Mouse (Mus musculus): ENCODE measurements around the gene Htra2.

DNA sequence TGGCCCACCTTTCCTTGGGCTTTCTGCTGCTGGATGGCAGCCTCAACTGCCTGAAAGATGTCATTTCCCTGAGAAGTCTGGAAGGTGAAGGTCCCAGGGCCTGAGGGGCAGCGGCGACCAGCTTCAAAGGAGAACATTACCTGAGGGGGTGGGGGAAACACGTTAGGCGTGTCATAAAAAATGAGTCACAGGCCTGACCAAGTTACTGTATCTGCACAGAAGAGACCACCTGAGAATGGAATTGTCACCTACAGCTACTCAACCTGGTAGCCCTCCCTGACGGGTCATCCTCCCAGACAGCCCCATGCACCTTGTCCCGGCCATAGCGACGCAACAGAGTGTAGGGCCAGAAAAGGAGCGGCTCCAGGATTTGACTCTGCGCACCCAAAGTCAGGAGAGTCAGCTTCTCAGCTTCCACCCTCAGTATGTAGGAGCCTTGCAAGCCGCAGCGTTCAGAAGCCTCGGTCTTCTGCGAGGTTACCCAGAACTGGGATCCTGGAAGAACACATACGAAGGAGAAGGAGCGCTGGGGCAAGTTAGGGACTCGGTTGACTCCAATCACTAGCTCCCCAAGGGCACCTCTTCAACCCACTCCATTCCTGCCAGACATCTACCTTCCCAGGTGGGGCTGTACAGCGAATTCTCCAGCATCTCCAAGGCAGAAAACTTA, 23.0 kb downstream of the Htra2 start:
- TF ChIP-seq POLR2A (IDR thresholded peaks at IDR 0.05; ENCODE audit: insufficient read length, low read depth): no peak
- TF ChIP-seq POLR2AphosphoS2 (IDR thresholded peaks at IDR 0.05; ENCODE audit: insufficient read length, low read depth): no peak
- TF ChIP-seq USF1 (IDR thresholded peaks at IDR 0.05; ENCODE audit: low read depth): no peak
- no peak for TF ChIP-seq E2F4 (IDR thresholded peaks at IDR 0.05; ENCODE audit: insufficient read depth)
- TF ChIP-seq CEBPB (IDR thresholded peaks at IDR 0.05; ENCODE audit: insufficient read depth, poor library complexity, severe bottlenecking): no peak
- no peak for TF ChIP-seq MYOD1 (IDR thresholded peaks at IDR 0.05; ENCODE audit: control insufficient read depth in 1 of 3, insufficient read length in 2 of 3, low read depth in 2 of 3)
